Mouse (Mus musculus): ENCODE results near the gene Eif2b1. TPM values are rescaled to one million over a fixed set of nuclear protein-coding genes. Genes with fewer than 3 reads are reported as not detected.

Gene Eif2b1
- 10.1 and 10.7 TPM in 2 replicates for polyA plus RNA-seq (2012; rRNA removed)

DNA sequence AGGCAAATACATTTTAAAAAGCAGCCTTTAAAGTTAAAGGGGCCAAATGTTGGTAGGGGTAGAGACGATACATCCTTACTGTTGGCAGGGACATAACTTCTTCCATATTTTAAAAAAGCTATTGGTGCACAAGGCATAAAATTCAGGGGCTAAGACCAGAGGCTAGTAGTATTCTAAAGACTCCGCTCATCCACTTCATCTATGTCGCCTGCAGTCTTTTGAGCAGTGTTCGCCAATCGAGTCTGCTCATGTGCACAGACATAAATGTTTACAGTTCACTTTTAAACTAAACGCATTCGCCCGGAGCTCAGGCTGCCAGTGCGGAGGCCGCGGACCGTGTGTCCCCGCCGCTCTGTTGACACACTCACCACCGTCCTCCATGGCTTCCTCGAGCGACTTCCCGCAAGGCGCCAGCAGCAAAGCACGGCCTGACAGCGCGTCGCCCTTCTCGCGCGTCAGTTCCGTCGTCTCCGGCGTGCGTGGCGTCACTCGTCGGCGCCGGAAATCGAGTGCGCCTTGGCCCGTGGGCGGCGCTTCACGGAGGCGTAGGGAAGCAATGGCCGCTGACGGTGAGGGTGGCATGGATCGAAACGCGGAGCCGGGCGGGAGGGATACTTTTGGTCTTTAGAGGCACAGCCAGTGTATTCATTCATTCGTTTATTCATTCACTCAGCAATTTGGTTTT, at the start of gene Eif2b1, which contains the start of gene Gtf2h3:
TSS of gene Eif2b1 (minus strand) at position 499 of the 685 bp plus-strand sequence.
TSS of gene Gtf2h3 (plus strand) at position 508 of the 685 bp plus-strand sequence.

DNA sequence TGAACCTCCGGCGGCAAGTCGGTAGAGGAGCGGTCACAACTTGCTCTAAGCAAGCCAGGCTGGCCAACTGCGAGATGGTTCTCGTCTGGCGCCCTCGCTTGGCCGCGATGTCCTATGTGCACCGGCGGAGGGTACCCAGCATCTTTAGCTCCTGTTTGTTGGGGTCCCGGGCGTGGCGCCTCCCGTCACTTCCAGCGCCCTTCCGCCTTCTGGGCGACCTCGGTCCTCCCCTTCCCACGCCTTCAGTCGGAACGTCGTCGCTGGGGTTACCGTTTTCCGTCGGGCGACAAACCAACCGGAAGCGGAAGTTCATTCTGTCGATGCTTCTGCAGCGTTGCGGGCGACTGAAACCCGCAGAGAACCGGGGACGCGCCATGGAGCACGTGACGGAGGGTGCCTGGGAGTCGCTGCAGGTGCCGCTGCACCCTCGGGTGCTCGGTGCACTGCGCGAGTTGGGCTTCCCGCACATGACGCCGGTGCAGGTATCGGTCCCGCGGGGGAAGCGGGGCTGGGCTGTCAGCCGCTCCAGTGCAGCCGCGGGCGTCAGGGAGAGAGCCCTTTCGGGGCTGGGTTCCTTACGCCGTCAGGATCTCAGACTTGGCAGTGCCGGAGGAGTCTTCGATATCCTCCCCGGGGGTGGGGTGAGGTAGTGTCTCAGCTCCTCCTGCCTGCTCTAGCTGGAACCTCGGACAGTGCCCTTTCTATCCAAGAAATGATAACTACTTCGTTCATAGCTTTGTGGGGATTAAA, 26.2 kb downstream of the Eif2b1 start, which contains the start of gene Ddx55:
TSS of gene Ddx55 (plus strand) at position 307 of the 750 bp plus-strand sequence.

DNA sequence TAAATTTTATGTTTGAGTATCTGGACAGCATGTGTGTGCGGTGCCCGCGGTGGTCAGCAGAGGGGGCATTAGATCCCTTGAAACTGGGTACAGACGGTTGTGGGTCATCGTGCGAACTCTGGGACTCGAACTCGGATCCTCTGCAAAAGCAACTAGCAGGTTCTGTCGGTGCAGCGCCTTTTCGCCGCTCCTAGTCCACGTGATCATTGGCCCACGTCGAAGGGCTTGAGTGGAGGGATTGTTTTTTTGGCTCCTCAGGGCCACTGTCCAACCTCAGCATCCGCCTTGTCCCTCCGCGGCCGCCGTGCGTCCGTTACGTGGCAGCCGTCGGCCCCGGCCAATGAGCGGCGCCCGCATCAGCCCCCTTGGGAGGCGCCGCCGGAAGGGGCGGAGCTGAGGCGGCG, 38.5 kb downstream of the Eif2b1 start, which contains the start of gene Tmed2:
TSS of gene Tmed2 (plus strand) at position 313 of the 404 bp plus-strand sequence.

DNA sequence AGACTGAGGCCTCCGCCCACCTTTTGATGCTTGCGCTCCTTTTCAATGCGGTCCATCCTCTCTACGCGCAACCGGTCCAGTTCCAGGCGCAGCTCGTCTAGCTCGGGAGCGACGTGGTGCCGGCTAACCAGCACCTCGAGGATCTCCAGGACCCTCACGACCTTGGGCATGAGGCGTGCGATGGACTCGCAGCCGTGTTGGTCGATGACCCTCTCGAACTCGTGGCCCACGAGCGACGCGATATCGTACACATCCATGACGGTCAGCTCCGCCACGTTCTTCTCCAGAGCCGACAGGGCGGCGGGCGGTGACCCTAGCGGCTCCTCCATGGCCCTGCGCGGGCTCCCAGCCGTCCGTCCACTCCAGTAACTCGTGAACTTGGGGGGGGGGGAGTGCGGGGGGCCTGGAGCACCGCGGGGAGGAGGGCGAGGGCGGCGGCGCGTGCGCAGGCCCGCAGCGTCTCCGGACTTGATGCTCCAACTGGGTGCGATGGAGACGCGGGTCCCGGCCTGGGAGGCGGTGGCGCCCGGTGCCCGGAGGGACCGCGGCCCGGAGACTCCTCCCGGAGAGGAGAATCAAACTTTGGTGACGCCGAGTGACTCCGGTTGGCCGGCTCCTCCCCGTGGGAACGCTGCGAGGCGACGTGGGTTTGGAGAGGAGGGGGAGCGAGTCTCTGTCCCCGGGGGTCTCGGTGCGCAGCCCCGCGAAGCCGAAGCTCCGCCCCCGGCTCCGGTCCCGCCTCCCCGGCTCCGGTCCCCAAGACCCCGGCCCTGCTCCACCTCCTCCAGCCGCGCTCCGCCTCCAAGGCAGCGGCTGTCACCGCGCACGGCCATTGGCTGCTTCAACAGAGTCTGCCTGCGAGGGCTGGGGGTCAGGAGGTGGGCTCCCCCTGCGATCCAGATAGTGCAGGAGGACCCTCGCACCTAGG, 48.0 kb downstream of the Eif2b1 start, which contains the start of gene Rilpl1:
TSS of gene Rilpl1 (minus strand) at position 737 of the 928 bp plus-strand sequence.

Other genes with a start within 250 kb of the Eif2b1 start
- gene Cdk2ap1, start 216.0 kb downstream of the Eif2b1 start, polyA plus RNA-seq (2012; rRNA removed), result 31.9 and 41.4 TPM in 2 replicates
- gene Sbno1, start 153.1 kb downstream of the Eif2b1 start, polyA plus RNA-seq (2012; rRNA removed), result 2.2 and 2.6 TPM in 2 replicates
- 37.3 and 38.1 TPM in 2 replicates for gene Kmt5a, start 139.2 kb downstream of the Eif2b1 start, polyA plus RNA-seq (2012; rRNA removed)
- gene Rilpl2, start 100.8 kb downstream of the Eif2b1 start, polyA plus RNA-seq (2012; rRNA removed), result 7.1 and 8.3 TPM in 2 replicates
- 0.38 and 0.57 TPM in 2 replicates for gene Snrnp35, start 96.0 kb downstream of the Eif2b1 start, polyA plus RNA-seq (2012; rRNA removed)
- 3.3 and 3.9 TPM in 2 replicates for gene Rilpl1, start 47.7 kb downstream of the Eif2b1 start, polyA plus RNA-seq (2012; rRNA removed)
- 62.2 and 109 TPM in 2 replicates for gene Tmed2, start 38.4 kb downstream of the Eif2b1 start, polyA plus RNA-seq (2012; rRNA removed)
- gene Ddx55, start 26.3 kb downstream of the Eif2b1 start, polyA plus RNA-seq (2012; rRNA removed), result 5.0 and 6.3 TPM in 2 replicates
- 10.6 and 12.0 TPM in 2 replicates for gene Gtf2h3, start within 50 bp of the Eif2b1 start, polyA plus RNA-seq (2012; rRNA removed)
- 23.6 and 24.4 TPM in 2 replicates for gene Atp6v0a2, start 49.4 kb upstream of the Eif2b1 start, polyA plus RNA-seq (2012; rRNA removed)
- gene Dnah10, start 146.0 kb upstream of the Eif2b1 start, polyA plus RNA-seq (2012; rRNA removed), result 0.05 and 0.08 TPM in 2 replicates